Comparison of ENCODE assay signal across 11 mouse cellular contexts in genomic region chr10:60495070-60495469, GRCm38 (mm10).
DNase-seq lines count a peak whose midpoint lies in the region; ATAC-seq lines count a peak whose summit lies in the region.
"Had no signal": no experiment of that assay in that cellular context is flagged by ENCODE, and none has a peak within 500 bp of the region (broad histone marks: within the 10 kb centered on the region; RNA-seq: fewer than 3 reads in every experiment).

No protein-coding gene starts in this region.

- H3K4me2 ChIP-seq in hindbrain, embryonic 12.5 days (replicated peaks), result no peak overlapping the region
- H3K4me2 ChIP-seq in hindbrain, embryonic 13.5 days, result no peak overlapping the region
- H3K4me2 ChIP-seq in midbrain, embryonic 13.5 days (replicated peaks), result no peak overlapping the region

- ATAC-seq in hindbrain, embryonic 12.5 days (ENCODE audit: low FRiP score), result 0 out of 2 replicates have a peak, but pooled peaks have one; percentile 38
- no peak for ATAC-seq in hindbrain, embryonic 13.5 days (ENCODE audit: low FRiP score)
- no peak for ATAC-seq in midbrain, embryonic 13.5 days

- no peak overlapping the region for H3K27ac ChIP-seq in hindbrain, embryonic 12.5 days
- H3K27ac ChIP-seq in hindbrain, embryonic 13.5 days, result no peak overlapping the region
- 0 out of 2 replicates have a peak overlapping the region, but pooled peaks have one; percentile 17 for H3K27ac ChIP-seq in midbrain, embryonic 13.5 days
- H3K27ac ChIP-seq in midbrain, embryonic 10.5 days (replicated peaks), result no peak overlapping the region
- H3K27ac ChIP-seq: limb, embryonic 10.5 days; liver, embryonic 14.5 days had no signal

- H3K27me3 ChIP-seq in hindbrain, embryonic 12.5 days, result peaks cover 8% of the 10 kb centered on the region; the same call in 1 of the 2 replicates
- no peaks in the 10 kb centered on the region for H3K27me3 ChIP-seq in hindbrain, embryonic 13.5 days
- no peaks in the 10 kb centered on the region for H3K27me3 ChIP-seq in midbrain, embryonic 13.5 days
- H3K27me3 ChIP-seq in midbrain, embryonic 10.5 days (ENCODE audit: low read depth, poor library complexity, severe bottlenecking), result 0 out of 2 replicates have a peak, but pooled peaks cover 5% of the 10 kb centered on the region

- H3K36me3 ChIP-seq in hindbrain, embryonic 12.5 days, result no peaks in the 10 kb centered on the region
- no peaks in the 10 kb centered on the region for H3K36me3 ChIP-seq in hindbrain, embryonic 13.5 days
- H3K36me3 ChIP-seq in midbrain, embryonic 13.5 days, result no peaks in the 10 kb centered on the region
- H3K36me3 ChIP-seq in midbrain, embryonic 10.5 days, result no peaks in the 10 kb centered on the region
- H3K36me3 ChIP-seq: limb, embryonic 10.5 days had no signal

- no peak for DNase-seq in midbrain, embryonic 10.5 days (ENCODE audit: low spot score)
- DNase-seq in heart, postnatal 25 days (ENCODE audit: low spot score), result peak; percentile 5
- peak; percentile 73 for DNase-seq in retina, postnatal 1 day
- no peak for DNase-seq in urinary bladder, adult 2 months (ENCODE audit: low spot score)
- DNase-seq: adrenal gland, adult 2 months; thymus, postnatal 4 days had no signal

- intact Hi-C loops in heart, postnatal 25 days (cut with DNase I), result no loop called here

- H3K9ac ChIP-seq in hindbrain, embryonic 12.5 days, result no peak overlapping the region
- no peak overlapping the region; the same call in 1 of the 2 replicates for H3K9ac ChIP-seq in hindbrain, embryonic 13.5 days
- no peak overlapping the region for H3K9ac ChIP-seq in midbrain, embryonic 13.5 days (replicated peaks)
- H3K9ac ChIP-seq: liver, embryonic 14.5 days had no signal

- H3K4me3 ChIP-seq in hindbrain, embryonic 12.5 days, result no peak overlapping the region
- no peak overlapping the region for H3K4me3 ChIP-seq in hindbrain, embryonic 13.5 days
- H3K4me3 ChIP-seq in midbrain, embryonic 13.5 days (replicated peaks), result no peak overlapping the region
- no peak overlapping the region for H3K4me3 ChIP-seq in midbrain, embryonic 10.5 days
- H3K4me3 ChIP-seq: limb, embryonic 10.5 days had no signal

- H3K9me3 ChIP-seq in hindbrain, embryonic 12.5 days (replicated peaks), result 0 out of 2 replicates have a peak, but pooled peaks cover 7% of the 10 kb centered on the region
- no peaks in the 10 kb centered on the region for H3K9me3 ChIP-seq in hindbrain, embryonic 13.5 days
- H3K9me3 ChIP-seq in midbrain, embryonic 13.5 days, result no peaks in the 10 kb centered on the region
- no peaks in the 10 kb centered on the region; the same call in 1 of the 2 replicates for H3K9me3 ChIP-seq in midbrain, embryonic 10.5 days (replicated peaks)
- H3K9me3 ChIP-seq: limb, embryonic 10.5 days had no signal

- WGBS in hindbrain, embryonic 12.5 days, result 13% methylated on average over 6 of the region's 6 CpGs
- WGBS in hindbrain, embryonic 13.5 days, result 11% methylated on average over 6 of the region's 6 CpGs
- WGBS in midbrain, embryonic 13.5 days, result 11% methylated on average over 6 of the region's 6 CpGs
- 12% methylated on average over 6 of the region's 6 CpGs for whole genome bisulfite sequencing in midbrain, embryonic 10.5 days

- peaks cover 12% of the 10 kb centered on the region for H3K4me1 ChIP-seq in hindbrain, embryonic 12.5 days
- H3K4me1 ChIP-seq in hindbrain, embryonic 13.5 days (replicated peaks), result peaks cover 20% of the 10 kb centered on the region
- H3K4me1 ChIP-seq in midbrain, embryonic 13.5 days (replicated peaks), result peaks cover 32% of the 10 kb centered on the region
- H3K4me1 ChIP-seq in midbrain, embryonic 10.5 days, result peaks cover 23% of the 10 kb centered on the region

Comparison
In these comparisons a context has a peak if more than half of its experiments do, and no peak if none do; other contexts are left out.
1. DNase-seq: peak in heart, postnatal 25 days (single experiment) and retina, postnatal 1 day (single experiment); none in midbrain, embryonic 10.5 days (single experiment) and urinary bladder, adult 2 months (single experiment).